Mouse (Mus musculus): ENCODE measurements around the gene Top2a.

The Top2a gene

DNA sequence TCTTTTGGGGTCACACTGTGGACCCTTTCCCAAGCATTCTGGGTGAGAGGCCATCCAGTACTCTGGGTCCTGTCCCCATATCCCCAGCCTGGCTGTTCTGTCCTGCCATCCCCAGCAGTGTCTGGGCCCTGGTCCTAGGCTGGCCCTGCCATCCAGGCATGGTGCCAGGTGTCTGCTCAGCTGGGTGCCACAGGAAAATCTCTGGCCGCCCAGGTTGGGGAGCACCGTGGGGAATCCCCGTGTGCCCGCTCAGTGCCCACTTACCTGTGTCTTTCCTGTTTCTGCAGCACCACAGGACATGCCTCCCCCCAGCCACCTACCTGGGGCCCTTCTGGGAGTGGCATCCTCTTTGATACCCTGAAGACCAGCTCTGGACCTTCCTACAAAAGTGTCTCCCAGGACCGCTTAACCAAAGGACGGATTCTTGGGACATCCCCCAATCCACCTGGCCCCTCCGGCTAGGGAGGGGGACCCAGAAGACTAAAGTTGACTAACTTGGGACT lies 74.0 kb downstream of the Top2a start:
- no peak for DNase-seq (ENCODE audit: low read depth, low spot score)

GRCm38 (mm10) chr11:98949242-98949957 lies 74.6 kb downstream of the Top2a start:
- no peak for DNase-seq (ENCODE audit: low read depth, low spot score)

DNA sequence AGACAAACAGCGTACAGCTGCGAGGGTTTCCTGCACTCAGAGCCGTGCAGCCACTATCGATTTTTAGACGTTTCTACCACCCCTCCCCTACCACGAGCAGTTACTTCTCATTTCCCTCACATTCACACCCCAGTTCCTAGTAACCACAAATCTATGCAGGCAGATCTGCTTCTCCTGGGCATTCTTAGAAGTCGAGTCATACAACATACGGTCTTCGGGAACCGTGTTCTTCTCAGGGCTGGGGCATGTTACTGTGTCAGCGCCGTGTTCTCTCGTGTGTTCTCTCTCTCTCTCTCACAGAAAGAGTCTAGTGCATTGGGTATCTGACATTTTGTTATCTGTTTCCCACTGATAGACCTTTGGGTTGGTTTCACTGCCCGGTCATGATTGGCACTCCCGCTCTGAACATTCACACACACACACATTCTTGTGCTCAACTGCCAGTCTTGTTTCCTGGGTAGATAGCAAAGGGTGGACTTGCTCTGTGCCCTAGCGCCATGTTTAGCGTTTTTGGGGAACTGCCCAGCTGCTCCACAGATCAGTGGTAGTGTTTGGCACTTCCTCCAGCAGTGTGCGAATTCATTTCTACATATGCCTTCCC lies 75.9 kb downstream of the Top2a start:
- DNase-seq (ENCODE audit: low read depth, low spot score) = no peak

DNA sequence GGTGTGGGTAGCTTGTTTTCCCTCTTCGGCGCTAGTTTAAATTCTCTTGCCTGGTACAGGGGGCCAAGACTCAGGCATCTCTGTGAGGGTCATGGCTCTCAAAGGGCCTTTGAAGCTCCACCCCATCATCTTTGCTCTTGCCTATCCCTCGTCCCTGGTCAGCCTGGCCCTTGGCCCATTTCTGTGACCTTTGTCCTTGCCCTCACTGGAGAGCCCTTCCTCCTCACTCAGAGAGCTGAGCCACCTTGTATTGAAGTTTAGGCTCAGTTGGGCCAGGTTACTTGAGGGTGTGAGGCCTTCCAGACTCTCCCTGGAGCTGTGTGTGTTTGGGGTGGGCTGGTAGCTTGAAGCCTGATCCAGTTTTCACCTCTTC lies 78.4 kb downstream of the Top2a start:
- no peak for DNase-seq (ENCODE audit: low read depth, low spot score)

GRCm38 (mm10) chr11:98944897-98945604 lies 78.9 kb downstream of the Top2a start:
- no peak for DNase-seq (ENCODE audit: low read depth, low spot score)

GRCm38 (mm10) chr11:98943741-98944461 lies 80.1 kb downstream of the Top2a start:
- DNase-seq (ENCODE audit: low read depth, low spot score) = no peak

All from c-Kit-negative CD71-positive TER-119-positive erythroid progenitor cells, embryonic 14.5 days (primary cell).